8 mouse cellular contexts compared by ENCODE assay signal in the genomic region with DNA sequence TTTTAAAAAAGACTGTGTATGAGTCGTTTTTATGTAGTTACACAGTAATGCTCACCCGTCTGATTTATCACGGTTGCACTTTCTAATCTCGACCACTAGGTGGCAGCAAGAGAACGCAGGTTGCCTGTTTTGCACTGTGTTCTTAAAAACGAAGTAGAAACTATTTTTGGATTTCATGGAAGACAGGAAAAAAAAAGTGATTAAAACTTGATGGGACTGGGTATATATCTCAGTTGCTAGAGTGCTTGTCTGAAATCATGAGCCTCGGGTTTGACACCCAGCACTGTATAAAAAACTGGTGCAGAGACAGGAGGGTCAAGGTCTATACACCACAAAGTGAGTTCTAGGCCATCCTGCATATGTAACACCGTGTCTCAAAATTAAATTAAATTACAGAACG. TPM values are rescaled to one million over a fixed set of nuclear protein-coding genes. Genes with fewer than 3 reads are reported as not detected.
DNase-seq lines count a peak whose midpoint lies in the region; ATAC-seq and TF ChIP-seq lines count a peak whose summit lies in the region.

No protein-coding gene starts in this region.

- peaks cover 2% of the 10 kb centered on the region; the same call in 1 of the 2 replicates for H3K4me1 ChIP-seq in testis, adult 2 months (ENCODE audit: control insufficient read depth, insufficient read depth, low read length)
- no peaks in the 10 kb centered on the region for H3K4me1 ChIP-seq in intestine, embryonic 15.5 days (replicated peaks)
- H3K4me1 ChIP-seq in liver, embryonic 11.5 days (replicated peaks; ENCODE audit: control insufficient read depth, insufficient read depth, low read length), result no peaks in the 10 kb centered on the region
- no peaks in the 10 kb centered on the region for H3K4me1 ChIP-seq in neural tube, embryonic 11.5 days (ENCODE audit: control insufficient read depth, insufficient read depth, low read length)

- ATAC-seq in erythroid progenitor cell, adult 5-6 weeks (replicated peaks; ENCODE audit: low FRiP score, poor library complexity, severe bottlenecking), result peak; percentile 76
- peak; percentile 70 for ATAC-seq in intestine, embryonic 15.5 days
- ATAC-seq in liver, embryonic 11.5 days (replicated peaks; ENCODE audit: low FRiP score), result peak; percentile 45; the same call in 1 of the 2 replicates
- peak; percentile 74 for ATAC-seq in neural tube, embryonic 11.5 days (ENCODE audit: insufficient read depth, low FRiP score, low TSS enrichment)

- no peak overlapping the region for H3K27ac ChIP-seq in testis, adult 2 months (ENCODE audit: control insufficient read depth, insufficient read depth, low read depth, low read length)
- no peak overlapping the region for H3K27ac ChIP-seq in intestine, embryonic 15.5 days
- no peak overlapping the region for H3K27ac ChIP-seq in liver, embryonic 11.5 days (ENCODE audit: low read depth, low read length)
- H3K27ac ChIP-seq in neural tube, embryonic 11.5 days (ENCODE audit: low read depth, low read length), result no peak overlapping the region

- H3K4me3 ChIP-seq in testis, adult 2 months (ENCODE audit: control insufficient read depth, low read depth, low read length), result no peak overlapping the region
- H3K4me3 ChIP-seq in intestine, embryonic 15.5 days (replicated peaks), result no peak overlapping the region
- H3K4me3 ChIP-seq in liver, embryonic 11.5 days (ENCODE audit: low read depth, low read length), result no peak overlapping the region
- no peak overlapping the region for H3K4me3 ChIP-seq in neural tube, embryonic 11.5 days (ENCODE audit: low read depth, low read length)

- TF ChIP-seq CTCF in testis, adult 2 months (IDR thresholded peaks at IDR 0.05; ENCODE audit: control insufficient read depth, insufficient read depth, insufficient replicate concordance, low read depth, low read length), result peak; percentile 42; the same call in 1 of the 2 replicates

- TF ChIP-seq POLR2A in testis, adult 2 months (IDR thresholded peaks at IDR 0.05; ENCODE audit: control insufficient read depth, low read depth, low read length), result no peak

- H3K9me3 ChIP-seq in intestine, embryonic 15.5 days, result no peaks in the 10 kb centered on the region
- H3K9me3 ChIP-seq in liver, embryonic 11.5 days (ENCODE audit: control insufficient read depth, low read length), result no peaks in the 10 kb centered on the region
- no peaks in the 10 kb centered on the region for H3K9me3 ChIP-seq in neural tube, embryonic 11.5 days (ENCODE audit: control insufficient read depth, low read length)

- no peaks in the 10 kb centered on the region for H3K27me3 ChIP-seq in testis, adult 2 months (ENCODE audit: control insufficient read depth, insufficient read depth, low read length)
- no peaks in the 10 kb centered on the region for H3K27me3 ChIP-seq in intestine, embryonic 15.5 days (replicated peaks)
- no peaks in the 10 kb centered on the region for H3K27me3 ChIP-seq in liver, embryonic 11.5 days (replicated peaks; ENCODE audit: control insufficient read depth, insufficient read depth, low read length)
- no peaks in the 10 kb centered on the region for H3K27me3 ChIP-seq in neural tube, embryonic 11.5 days (ENCODE audit: control insufficient read depth, insufficient read depth, low read length)

- no peaks in the 10 kb centered on the region for H3K36me3 ChIP-seq in testis, adult 2 months (ENCODE audit: control insufficient read depth, insufficient read depth, low read length)
- H3K36me3 ChIP-seq in intestine, embryonic 15.5 days, result no peaks in the 10 kb centered on the region
- no peaks in the 10 kb centered on the region for H3K36me3 ChIP-seq in liver, embryonic 11.5 days (ENCODE audit: control insufficient read depth, insufficient read depth, low read length)
- H3K36me3 ChIP-seq in neural tube, embryonic 11.5 days (ENCODE audit: control insufficient read depth, insufficient read depth, low read length), result no peaks in the 10 kb centered on the region

- 14% methylated on average over 9 of the region's 9 CpGs for WGBS in intestine, embryonic 15.5 days
- 14% methylated on average over 9 of the region's 9 CpGs for WGBS in liver, embryonic 11.5 days
- WGBS in neural tube, embryonic 11.5 days, result 16% methylated on average over 9 of the region's 9 CpGs

- no peak overlapping the region for H3K9ac ChIP-seq in intestine, embryonic 15.5 days
- no peak overlapping the region for H3K9ac ChIP-seq in liver, embryonic 11.5 days (ENCODE audit: low read depth, low read length)
- no peak overlapping the region for H3K9ac ChIP-seq in neural tube, embryonic 11.5 days (ENCODE audit: low read length)

- H3K4me2 ChIP-seq in intestine, embryonic 15.5 days (replicated peaks), result no peak overlapping the region
- no peak overlapping the region for H3K4me2 ChIP-seq in liver, embryonic 11.5 days
- H3K4me2 ChIP-seq in neural tube, embryonic 11.5 days (ENCODE audit: low read depth), result no peak overlapping the region

- DNase-seq in testis, postnatal 14 days (ENCODE audit: low spot score), result no peak
- peak; percentile 62 for DNase-seq in adrenal gland, postnatal 14 days
- DNase-seq in liver, embryonic 11.5 days (ENCODE audit: low spot score), result no peak
- peak; percentile 55 for DNase-seq in neural tube, embryonic 11.5 days (ENCODE audit: low spot score)
- no peak for DNase-seq in spleen, postnatal 14 days (ENCODE audit: low spot score in 2 of 2)

RNA-seq across cellular contexts. Expression of a gene that starts 22.6 kb away (rescaled TPM):
- 11.8 and 12.4 TPM in 2 replicates for polyA plus RNA-seq in testis, adult 2 months (2012; rRNA removed)
- 55.0 and 67.1 TPM in 2 replicates for total RNA-seq in adrenal gland, postnatal 14 days (2021)
- 18.9 and 25.2 TPM in 2 replicates for total RNA-seq in erythroid progenitor cell, adult 5-6 weeks (2015; ENCODE audit: low replicate concordance)
- total RNA-seq in erythroid progenitor cell, adult 5-6 weeks (2017; ENCODE audit: low replicate concordance), result 21.1 and 44.2 TPM in 2 replicates
- polyA plus RNA-seq in intestine, embryonic 15.5 days (2015; fragmentation: Nextera tagmentation; extraction: Ambion mirVana), result 96.8 and 116 TPM in 2 replicates
- polyA plus RNA-seq in liver, embryonic 11.5 days (2014; fragmentation: Nextera tagmentation; extraction: Ambion mirVana), result 91.8 and 101 TPM in 2 replicates
- 114 and 122 TPM in 2 replicates for polyA plus RNA-seq in neural tube, embryonic 11.5 days (2014; fragmentation: Nextera tagmentation; extraction: Ambion mirVana)

Comparison
In these comparisons a context has a peak if more than half of its experiments do, and no peak if none do; other contexts are left out.
1. DNase-seq: peak in adrenal gland, postnatal 14 days (single experiment) and neural tube, embryonic 11.5 days (single experiment); none in testis, postnatal 14 days (single experiment), liver, embryonic 11.5 days (single experiment) and spleen, postnatal 14 days (0 of 2).
2. Peak in every context shown above with its lines, with median percentiles within 50 percentile points of each other: ATAC-seq.